Mouse (Mus musculus): ENCODE results near the gene Arhgap10. TPM values are rescaled to one million over a fixed set of nuclear protein-coding genes. Genes with fewer than 3 reads are reported as not detected.

The Arhgap10 gene
- polyA plus RNA-seq, 1 experiment: 17.6 TPM

- Histone ChIP-seq H3ac (ENCODE audit: control insufficient read depth, insufficient read length, low read depth) (no peak overlapping the region), H3K4me3 (ENCODE audit: insufficient read depth, poor library complexity, severe bottlenecking) (no peak overlapping the region), H3K36me3 (ENCODE audit: control insufficient read depth, insufficient read depth) (peaks cover 4% of the 10 kb centered on the region), H3K79me2 (ENCODE audit: control insufficient read depth, insufficient read depth) (peaks cover 67% of the 10 kb centered on the region), H3K79me3 (ENCODE audit: low read depth) (peaks cover 45% of the 10 kb centered on the region), H3K27me3 (ENCODE audit: control insufficient read depth, insufficient read depth, insufficient read length) (no peaks in the 10 kb centered on the region)
- TF ChIP-seq MYOD1 (IDR thresholded peaks at IDR 0.05; ENCODE audit: control insufficient read depth, insufficient read length, low read depth) (no peak), USF1 (IDR thresholded peaks at IDR 0.05; ENCODE audit: low read depth) (no peak), MYOG (IDR thresholded peaks at IDR 0.05; ENCODE audit: control insufficient read depth, extremely low read depth, insufficient read length) (no peak), MAX (IDR thresholded peaks at IDR 0.05) (no peak), FOSL1 (IDR thresholded peaks at IDR 0.05; ENCODE audit: insufficient read depth, low read length, poor library complexity, severe bottlenecking) (no peak), CTCF (IDR thresholded peaks at IDR 0.05; ENCODE audit: control insufficient read depth, insufficient read depth, insufficient read length) (no peak), CEBPB (IDR thresholded peaks at IDR 0.05; ENCODE audit: low read depth) (no peak)
Measured at GRCm38 (mm10) chr8:77456263-77456662, 61.5 kb downstream of the Arhgap10 start.

GRCm38 (mm10) chr8:77453836-77454235 lies 63.9 kb downstream of the Arhgap10 start:
- Histone ChIP-seq H3K79me3 (ENCODE audit: low read depth) (peaks cover 34% of the 10 kb centered on the region), H3K36me3 (ENCODE audit: control insufficient read depth, insufficient read depth) (peaks cover 23% of the 10 kb centered on the region), H3ac (ENCODE audit: control insufficient read depth, insufficient read length, low read depth) (no peak overlapping the region), H3K27me3 (ENCODE audit: control insufficient read depth, insufficient read depth, insufficient read length) (no peaks in the 10 kb centered on the region), H3K79me2 (ENCODE audit: control insufficient read depth, insufficient read depth) (peaks cover 54% of the 10 kb centered on the region), H3K4me3 (ENCODE audit: insufficient read depth, poor library complexity, severe bottlenecking) (no peak overlapping the region)
- TF ChIP-seq MAX (IDR thresholded peaks at IDR 0.05): no peak
- no peak for TF ChIP-seq USF1 (IDR thresholded peaks at IDR 0.05; ENCODE audit: low read depth)
- TF ChIP-seq FOSL1 (IDR thresholded peaks at IDR 0.05; ENCODE audit: insufficient read depth, low read length, poor library complexity, severe bottlenecking): no peak
- no peak for TF ChIP-seq MYOG (IDR thresholded peaks at IDR 0.05; ENCODE audit: control insufficient read depth, extremely low read depth, insufficient read length)
- TF ChIP-seq CTCF (IDR thresholded peaks at IDR 0.05; ENCODE audit: control insufficient read depth, insufficient read depth, insufficient read length): no peak
- no peak for TF ChIP-seq MYOD1 (IDR thresholded peaks at IDR 0.05; ENCODE audit: control insufficient read depth, insufficient read length, low read depth)
- TF ChIP-seq CEBPB (IDR thresholded peaks at IDR 0.05; ENCODE audit: low read depth): no peak

DNA sequence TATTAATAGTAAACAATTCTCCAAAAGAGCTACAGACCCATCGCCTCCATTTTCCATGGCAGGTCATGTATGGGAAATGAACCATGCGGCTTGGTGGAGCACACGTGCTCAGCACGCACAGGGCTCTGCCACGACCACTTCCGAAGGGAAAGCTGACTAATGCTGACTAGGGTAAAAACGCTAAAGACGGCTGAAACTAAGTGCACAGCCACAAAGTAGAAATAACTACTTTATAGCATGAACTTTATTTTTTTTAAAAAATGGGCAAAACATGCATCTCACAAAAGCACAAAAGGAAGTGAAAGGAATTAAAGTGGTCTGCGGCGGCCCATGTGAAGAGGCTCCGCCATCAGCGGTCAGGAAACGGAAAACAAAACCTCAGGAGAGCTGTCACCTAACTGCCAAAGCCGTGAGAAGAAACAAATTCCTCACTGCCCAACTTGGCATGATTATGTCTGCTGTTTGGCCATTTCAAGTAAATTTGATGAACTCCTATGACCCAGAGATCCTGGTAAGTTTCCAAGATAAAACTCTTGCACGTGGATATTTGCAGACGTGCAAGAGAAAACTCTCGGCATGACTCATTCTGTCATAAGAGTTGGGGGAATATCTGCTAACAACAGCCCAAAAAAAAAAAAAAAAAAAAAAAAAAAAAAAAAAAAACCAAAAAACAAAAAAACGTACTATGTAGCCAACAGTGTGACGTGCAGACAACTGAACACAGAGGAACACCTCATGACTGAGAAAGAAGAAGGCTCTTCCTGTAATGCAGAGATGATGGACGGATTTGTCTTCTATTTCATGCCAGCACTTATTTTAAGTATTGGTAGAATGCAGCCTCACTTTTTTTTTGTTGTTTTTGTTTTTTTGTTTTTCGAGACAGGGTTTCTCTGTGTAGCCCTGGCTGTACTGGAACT lies 66.0 kb downstream of the Arhgap10 start:
- Histone ChIP-seq H3K27me3 (ENCODE audit: control insufficient read depth, insufficient read depth, insufficient read length) (no peaks in the 10 kb centered on the region), H3ac (ENCODE audit: control insufficient read depth, insufficient read length, low read depth) (no peak overlapping the region), H3K79me2 (ENCODE audit: control insufficient read depth, insufficient read depth) (peaks cover 59% of the 10 kb centered on the region), H3K79me3 (ENCODE audit: low read depth) (peaks cover 30% of the 10 kb centered on the region), H3K4me3 (ENCODE audit: insufficient read depth, poor library complexity, severe bottlenecking) (no peak overlapping the region), H3K36me3 (ENCODE audit: control insufficient read depth, insufficient read depth) (peaks cover 30% of the 10 kb centered on the region)
- TF ChIP-seq MYOD1 (IDR thresholded peaks at IDR 0.05; ENCODE audit: control insufficient read depth, insufficient read length, low read depth): no peak
- TF ChIP-seq USF1 (IDR thresholded peaks at IDR 0.05; ENCODE audit: low read depth): no peak
- no peak for TF ChIP-seq FOSL1 (IDR thresholded peaks at IDR 0.05; ENCODE audit: insufficient read depth, low read length, poor library complexity, severe bottlenecking)
- no peak for TF ChIP-seq CEBPB (IDR thresholded peaks at IDR 0.05; ENCODE audit: low read depth)
- no peak for TF ChIP-seq CTCF (IDR thresholded peaks at IDR 0.05; ENCODE audit: control insufficient read depth, insufficient read depth, insufficient read length)
- TF ChIP-seq MYOG (IDR thresholded peaks at IDR 0.05; ENCODE audit: control insufficient read depth, extremely low read depth, insufficient read length): no peak
- TF ChIP-seq MAX (IDR thresholded peaks at IDR 0.05): no peak

DNA sequence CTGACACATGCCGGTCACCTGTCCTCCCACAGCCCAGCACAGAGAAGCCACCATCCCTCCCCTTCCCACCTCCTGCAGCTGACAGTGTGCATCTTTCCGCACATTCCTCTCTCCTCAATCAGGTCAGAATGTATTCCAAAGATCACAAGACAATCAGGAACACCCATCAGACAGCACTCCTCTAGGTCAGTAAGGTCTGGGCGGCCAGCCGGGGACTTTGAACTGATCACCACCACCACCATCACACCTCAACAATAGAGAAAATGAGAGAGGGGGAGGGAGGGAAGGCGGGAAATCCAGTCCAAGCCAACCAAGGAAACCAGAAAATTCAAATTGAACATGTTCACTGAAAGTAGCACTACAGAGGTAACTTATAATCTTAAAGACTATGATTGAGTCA lies 66.7 kb downstream of the Arhgap10 start:
- TF ChIP-seq MYOD1 (IDR thresholded peaks at IDR 0.05; ENCODE audit: control insufficient read depth, insufficient read length, low read depth) (no peak), CEBPB (IDR thresholded peaks at IDR 0.05; ENCODE audit: low read depth) (no peak), MYOG (IDR thresholded peaks at IDR 0.05; ENCODE audit: control insufficient read depth, extremely low read depth, insufficient read length) (no peak), CTCF (IDR thresholded peaks at IDR 0.05; ENCODE audit: control insufficient read depth, insufficient read depth, insufficient read length) (no peak), FOSL1 (IDR thresholded peaks at IDR 0.05; ENCODE audit: insufficient read depth, low read length, poor library complexity, severe bottlenecking) (no peak), MAX (IDR thresholded peaks at IDR 0.05) (no peak), USF1 (IDR thresholded peaks at IDR 0.05; ENCODE audit: low read depth) (no peak)
- Histone ChIP-seq H3K27me3 (ENCODE audit: control insufficient read depth, insufficient read depth, insufficient read length) (no peaks in the 10 kb centered on the region), H3K79me3 (ENCODE audit: low read depth) (peaks cover 33% of the 10 kb centered on the region), H3K79me2 (ENCODE audit: control insufficient read depth, insufficient read depth) (peaks cover 54% of the 10 kb centered on the region), H3ac (ENCODE audit: control insufficient read depth, insufficient read length, low read depth) (no peak overlapping the region), H3K36me3 (ENCODE audit: control insufficient read depth, insufficient read depth) (peaks cover 37% of the 10 kb centered on the region), H3K4me3 (ENCODE audit: insufficient read depth, poor library complexity, severe bottlenecking) (no peak overlapping the region)

- Histone ChIP-seq H3K79me3 (ENCODE audit: low read depth) (peaks cover 39% of the 10 kb centered on the region), H3K27me3 (ENCODE audit: control insufficient read depth, insufficient read depth, insufficient read length) (no peaks in the 10 kb centered on the region), H3K79me2 (ENCODE audit: control insufficient read depth, insufficient read depth) (peaks cover 50% of the 10 kb centered on the region), H3K36me3 (ENCODE audit: control insufficient read depth, insufficient read depth) (peaks cover 42% of the 10 kb centered on the region), H3K4me3 (ENCODE audit: insufficient read depth, poor library complexity, severe bottlenecking) (no peak overlapping the region), H3ac (ENCODE audit: control insufficient read depth, insufficient read length, low read depth) (no peak overlapping the region)
- no peak for TF ChIP-seq MAX (IDR thresholded peaks at IDR 0.05)
- no peak for TF ChIP-seq FOSL1 (IDR thresholded peaks at IDR 0.05; ENCODE audit: insufficient read depth, low read length, poor library complexity, severe bottlenecking)
- TF ChIP-seq CTCF (IDR thresholded peaks at IDR 0.05; ENCODE audit: control insufficient read depth, insufficient read depth, insufficient read length): no peak
- no peak for TF ChIP-seq CEBPB (IDR thresholded peaks at IDR 0.05; ENCODE audit: low read depth)
- TF ChIP-seq MYOD1 (IDR thresholded peaks at IDR 0.05; ENCODE audit: control insufficient read depth, insufficient read length, low read depth): no peak
Measured at GRCm38 (mm10) chr8:77446294-77446693, 71.5 kb downstream of the Arhgap10 start.
